Mouse (Mus musculus): ENCODE measurements around the gene Sh3yl1. TPM values are rescaled to one million over a fixed set of nuclear protein-coding genes. Genes with fewer than 3 reads are reported as not detected.
A peak's percentile ranks its signal among the peaks of the same experiment; 100 is the strongest.

The Sh3yl1 gene
- polyA plus RNA-seq, 1 experiment from 2014 or later, result 15.0 TPM

- H3K9ac ChIP-seq (replicated peaks; ENCODE audit: low read depth), result no peak overlapping the region
- no peak for TF ChIP-seq EP300 (IDR thresholded peaks at IDR 0.05)
- TF ChIP-seq CTCF (IDR thresholded peaks at IDR 0.05), result no peak
- H3K27ac ChIP-seq (ENCODE audit: low read length), result no peak overlapping the region
- ATAC-seq, result no peak
- DNase-seq (ENCODE audit: low spot score), result no peak
- no peaks in the 10 kb centered on the region for H3K9me3 ChIP-seq (ENCODE audit: low read length)
- no peaks in the 10 kb centered on the region for H3K36me3 ChIP-seq (ENCODE audit: insufficient read depth, low read length)
- no peak overlapping the region for H3K4me3 ChIP-seq (ENCODE audit: low read depth, low read length)
- peaks cover 8% of the 10 kb centered on the region; the same call in 1 of the 2 replicates for H3K4me1 ChIP-seq (ENCODE audit: insufficient read depth, low read depth, low read length)
- no peak overlapping the region for H3K4me2 ChIP-seq (replicated peaks; ENCODE audit: low read depth, low read length)
- H3K27me3 ChIP-seq (replicated peaks; ENCODE audit: insufficient read depth, low read length), result no peaks in the 10 kb centered on the region
- 90% methylated on average over 1 of the region's 1 CpGs for WGBS
Measured at GRCm38 (mm10) chr12:30908658-30909057, 2.8 kb upstream of the Sh3yl1 start.

- Histone ChIP-seq H3K4me1 (ENCODE audit: insufficient read depth, low read depth, low read length) (peaks cover 8% of the 10 kb centered on the region; the same call in 1 of the 2 replicates), H3K4me2 (replicated peaks; ENCODE audit: low read depth, low read length) (no peak overlapping the region), H3K27me3 (replicated peaks; ENCODE audit: insufficient read depth, low read length) (no peaks in the 10 kb centered on the region), H3K4me3 (ENCODE audit: low read depth, low read length) (no peak overlapping the region), H3K36me3 (ENCODE audit: insufficient read depth, low read length) (no peaks in the 10 kb centered on the region), H3K9me3 (ENCODE audit: low read length) (no peaks in the 10 kb centered on the region), H3K9ac (replicated peaks; ENCODE audit: low read depth) (no peak overlapping the region), H3K27ac (ENCODE audit: low read length) (no peak overlapping the region)
- TF ChIP-seq CTCF (IDR thresholded peaks at IDR 0.05) (no peak), EP300 (IDR thresholded peaks at IDR 0.05) (no peak)
- ATAC-seq (no peak), DNase-seq (ENCODE audit: low spot score) (no peak)
- 73% methylated on average over 2 of the region's 2 CpGs for WGBS
Measured at GRCm38 (mm10) chr12:30909881-30910280, 1.6 kb upstream of the Sh3yl1 start.

- no peaks in the 10 kb centered on the region for H3K9me3 ChIP-seq (ENCODE audit: low read length)
- 10% methylated on average over 8 of the region's 8 CpGs for WGBS
- DNase-seq (ENCODE audit: low spot score) (peak; percentile 43), ATAC-seq (no peak)
- peak overlapping the region; percentile 33; the same call in 1 of the 2 replicates for H3K27ac ChIP-seq (ENCODE audit: low read length)
- no peak for TF ChIP-seq EP300 (IDR thresholded peaks at IDR 0.05)
- no peak for TF ChIP-seq CTCF (IDR thresholded peaks at IDR 0.05)
- no peaks in the 10 kb centered on the region for H3K27me3 ChIP-seq (replicated peaks; ENCODE audit: insufficient read depth, low read length)
- H3K4me1 ChIP-seq (ENCODE audit: insufficient read depth, low read depth, low read length), result peaks cover 8% of the 10 kb centered on the region; the same call in 1 of the 2 replicates
- H3K4me2 ChIP-seq (replicated peaks; ENCODE audit: low read depth, low read length), result peak overlapping the region; percentile 97
- H3K9ac ChIP-seq (replicated peaks; ENCODE audit: low read depth), result peak overlapping the region; percentile 82
- H3K36me3 ChIP-seq (ENCODE audit: insufficient read depth, low read length), result no peaks in the 10 kb centered on the region
- H3K4me3 ChIP-seq (ENCODE audit: low read depth, low read length), result peak overlapping the region; percentile 66
Measured at GRCm38 (mm10) chr12:30910860-30911259, 608 bp upstream of the Sh3yl1 start.

- ATAC-seq (peak; percentile 88), DNase-seq (ENCODE audit: low spot score) (peak; percentile 78)
- peak overlapping the region; percentile 82 for H3K9ac ChIP-seq (replicated peaks; ENCODE audit: low read depth)
- H3K36me3 ChIP-seq (ENCODE audit: insufficient read depth, low read length), result no peaks in the 10 kb centered on the region
- H3K4me3 ChIP-seq (ENCODE audit: low read depth, low read length), result peak overlapping the region; percentile 66
- peak overlapping the region; percentile 62 for H3K27ac ChIP-seq (ENCODE audit: low read length)
- under 1% methylated on average over 19 of the region's 19 CpGs for WGBS
- H3K9me3 ChIP-seq (ENCODE audit: low read length), result no peaks in the 10 kb centered on the region
- no peak for TF ChIP-seq EP300 (IDR thresholded peaks at IDR 0.05)
- no peak for TF ChIP-seq CTCF (IDR thresholded peaks at IDR 0.05)
- H3K4me2 ChIP-seq (replicated peaks; ENCODE audit: low read depth, low read length), result peak overlapping the region; percentile 97
- H3K4me1 ChIP-seq (ENCODE audit: insufficient read depth, low read depth, low read length), result peaks cover 8% of the 10 kb centered on the region; the same call in 1 of the 2 replicates
- H3K27me3 ChIP-seq (replicated peaks; ENCODE audit: insufficient read depth, low read length), result no peaks in the 10 kb centered on the region
Measured at GRCm38 (mm10) chr12:30912048-30912381, 547 bp downstream of the Sh3yl1 start.

GRCm38 (mm10) chr12:30912840-30913239, 1.4 kb downstream of the Sh3yl1 start:
- DNase-seq (ENCODE audit: low spot score) (peak; percentile 10), ATAC-seq (no peak)
- Histone ChIP-seq H3K27ac (ENCODE audit: low read length) (no peak overlapping the region), H3K4me3 (ENCODE audit: low read depth, low read length) (no peak overlapping the region), H3K9me3 (ENCODE audit: low read length) (no peaks in the 10 kb centered on the region), H3K36me3 (ENCODE audit: insufficient read depth, low read length) (no peaks in the 10 kb centered on the region), H3K4me2 (replicated peaks; ENCODE audit: low read depth, low read length) (peak overlapping the region; percentile 97; the same call in 1 of the 2 replicates), H3K27me3 (replicated peaks; ENCODE audit: insufficient read depth, low read length) (no peaks in the 10 kb centered on the region), H3K9ac (replicated peaks; ENCODE audit: low read depth) (no peak overlapping the region), H3K4me1 (ENCODE audit: insufficient read depth, low read depth, low read length) (peaks cover 8% of the 10 kb centered on the region; the same call in 1 of the 2 replicates)
- TF ChIP-seq CTCF (IDR thresholded peaks at IDR 0.05) (no peak), EP300 (IDR thresholded peaks at IDR 0.05) (no peak)
- WGBS, result 50% methylated on average over 3 of the region's 3 CpGs

- no peak for ATAC-seq
- WGBS, result 81% methylated on average over 3 of the region's 3 CpGs
Measured at GRCm38 (mm10) chr12:30922401-30922800, 10.9 kb downstream of the Sh3yl1 start.

GRCm38 (mm10) chr12:30928182-30928581, 16.7 kb downstream of the Sh3yl1 start:
- TF ChIP-seq CTCF (IDR thresholded peaks at IDR 0.05), result no peak
- Histone ChIP-seq H3K4me1 (ENCODE audit: insufficient read depth, low read depth, low read length) (no peaks in the 10 kb centered on the region), H3K36me3 (ENCODE audit: insufficient read depth, low read length) (no peaks in the 10 kb centered on the region), H3K27ac (ENCODE audit: low read length) (no peak overlapping the region), H3K27me3 (replicated peaks; ENCODE audit: insufficient read depth, low read length) (no peaks in the 10 kb centered on the region), H3K9me3 (ENCODE audit: low read length) (no peaks in the 10 kb centered on the region), H3K4me2 (replicated peaks; ENCODE audit: low read depth, low read length) (no peak overlapping the region), H3K9ac (replicated peaks; ENCODE audit: low read depth) (no peak overlapping the region), H3K4me3 (ENCODE audit: low read depth, low read length) (no peak overlapping the region)
- ATAC-seq (no peak), DNase-seq (ENCODE audit: low spot score) (no peak)
- 82% methylated on average over 6 of the region's 6 CpGs for WGBS

More at GRCm38 (mm10) chr12:30922401-30922800, 10.9 kb downstream of the Sh3yl1 start:
- no peak overlapping the region for H3K4me2 ChIP-seq (replicated peaks; ENCODE audit: low read depth, low read length)
- H3K4me1 ChIP-seq (ENCODE audit: insufficient read depth, low read depth, low read length), result no peaks in the 10 kb centered on the region
- no peak overlapping the region for H3K4me3 ChIP-seq (ENCODE audit: low read depth, low read length)
- no peak overlapping the region for H3K27ac ChIP-seq (ENCODE audit: low read length)
- H3K27me3 ChIP-seq (replicated peaks; ENCODE audit: insufficient read depth, low read length), result no peaks in the 10 kb centered on the region
- no peaks in the 10 kb centered on the region for H3K9me3 ChIP-seq (ENCODE audit: low read length)
- no peaks in the 10 kb centered on the region for H3K36me3 ChIP-seq (ENCODE audit: insufficient read depth, low read length)
- no peak for TF ChIP-seq CTCF (IDR thresholded peaks at IDR 0.05)
- no peak for TF ChIP-seq EP300 (IDR thresholded peaks at IDR 0.05)
- no peak for DNase-seq (ENCODE audit: low spot score)
- H3K9ac ChIP-seq (replicated peaks; ENCODE audit: low read depth), result no peak overlapping the region

Measured in lung, postnatal 0 days (tissue).